Mouse (Mus musculus): ENCODE results near the gene Pex5.

- TF ChIP-seq CTCF (IDR thresholded peaks at IDR 0.05; ENCODE audit: extremely low read depth, insufficient read depth, insufficient read length, insufficient replicate concordance): no peak
- no peak for TF ChIP-seq POLR2A (IDR thresholded peaks at IDR 0.05; ENCODE audit: low read depth, low read length)
Measured at GRCm38 (mm10) chr6:124375435-124375884, 39.4 kb downstream of the Pex5 start.

Data from spleen, adult 2 months (tissue).